Mouse (Mus musculus) neural tube, embryonic 14.5 days (tissue): ENCODE data around the gene Sat2. TPM values are rescaled to one million over a fixed set of nuclear protein-coding genes. Genes with fewer than 3 reads are reported as not detected.

Experiments
- ATAC-seq: fragments of 200-750 bp; cut with Nextera tagmentation; 2 replicates; pipeline ENCODE4 v1.8.0; 2017; ENCODE audit warnings: low read depth, mild to moderate bottlenecking, moderate TSS enrichment, moderate library complexity
- H3K27ac ChIP-seq: fragments of 300-500 bp; sonication (generic); 2 replicates; pipeline ENCODE4 v1.5.1; 2014; ENCODE audit warnings: low read depth, mild to moderate bottlenecking, control low read depth, low read length, moderate library complexity, mixed read lengths
- H3K27me3 ChIP-seq: fragments of 300-500 bp; sonication (generic); 2 replicates; pipeline ENCODE4 v1.6.1; 2014; ENCODE audit warnings: low read length; ENCODE audit not compliant: control insufficient read depth, insufficient read depth
- H3K36me3 ChIP-seq: fragments of 300-500 bp; sonication (generic); 2 replicates; pipeline ENCODE4 v1.6.1; 2014; ENCODE audit warnings: low read length, mixed read lengths; ENCODE audit not compliant: control insufficient read depth, insufficient read depth
- H3K4me1 ChIP-seq: fragments of 300-500 bp; sonication (generic); 2 replicates; pipeline ENCODE4 v1.6.1; 2014; ENCODE audit warnings: low read length; ENCODE audit not compliant: control insufficient read depth, insufficient read depth
- H3K4me2 ChIP-seq: fragments of 300-500 bp; sonication (generic); 2 replicates; pipeline ENCODE4 v1.6.1; 2014; ENCODE audit warnings: mild to moderate bottlenecking, low read depth, low read length, control low read depth
- H3K4me3 ChIP-seq: fragments of 300-500 bp; sonication (generic); 2 replicates; pipeline ENCODE4 v1.5.1; 2014; ENCODE audit warnings: low read depth, low read length, control low read depth, mixed read lengths
- H3K9ac ChIP-seq: fragments of 300-500 bp; sonication (generic); replicated peaks from 2 replicates; pipeline ENCODE4 v1.6.1; 2014; ENCODE audit warnings: low read depth, mild to moderate bottlenecking, control low read depth, low read length, mixed read lengths
- H3K9me3 ChIP-seq: fragments of 300-500 bp; sonication (generic); 2 replicates; pipeline ENCODE4 v1.6.1; 2016; ENCODE audit warnings: low read length; ENCODE audit not compliant: control insufficient read depth
- WGBS: fragments of 180-500 bp; shearing (Covaris S2); extraction: QIAGEN DNeasy Blood & Tissue Kit; methylation state at CpG from one replicate; pipeline ENCODE4 v1.1.7; 2014; 5-methylcytosine and 5-hydroxymethylcytosine counted together
- polyA plus RNA-seq: library from polyadenylated mRNA; unstranded; fragments of >200 nt; fragmentation: Nextera tagmentation; extraction: Ambion mirVana; gene quantifications from 2 replicates; pipeline ENCODE4 v1.2.1, GENCODE M21; 2014

Sat2 gene
- polyA plus RNA-seq, 1 experiment from 2014 or later, result 25.1 TPM

DNA sequence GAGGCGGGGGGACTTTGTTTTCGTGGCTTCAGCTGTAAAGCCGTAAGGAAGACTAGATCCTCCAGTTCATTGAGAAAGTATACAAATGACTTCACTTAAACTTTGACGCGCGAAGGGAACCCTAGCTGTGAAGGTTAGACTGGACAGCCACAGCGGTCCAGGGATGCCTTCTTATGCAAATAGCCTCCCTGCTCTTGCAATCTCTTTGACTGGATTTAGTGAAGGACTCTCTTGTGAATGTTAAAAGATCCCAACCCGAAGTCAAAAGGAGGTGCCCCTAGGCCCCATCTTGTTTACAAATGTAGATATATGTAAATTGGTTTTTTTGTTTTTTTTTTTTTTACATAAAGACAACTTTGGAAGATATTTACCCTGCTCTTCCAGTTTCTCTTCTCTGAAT lies 40.0 kb upstream of the Sat2 start:
- Histone ChIP-seq H3K27ac (peak overlapping the region; percentile 91), H3K9ac (peak overlapping the region; percentile 69), H3K9me3 (no peaks in the 10 kb centered on the region), H3K4me3 (peak overlapping the region; percentile 73), H3K4me2 (peak overlapping the region; percentile 54), H3K27me3 (no peaks in the 10 kb centered on the region), H3K4me1 (peaks cover 28% of the 10 kb centered on the region), H3K36me3 (no peaks in the 10 kb centered on the region)
- WGBS, result under 1% methylated on average over 8 of the region's 8 CpGs
- ATAC-seq, result no peak

DNA sequence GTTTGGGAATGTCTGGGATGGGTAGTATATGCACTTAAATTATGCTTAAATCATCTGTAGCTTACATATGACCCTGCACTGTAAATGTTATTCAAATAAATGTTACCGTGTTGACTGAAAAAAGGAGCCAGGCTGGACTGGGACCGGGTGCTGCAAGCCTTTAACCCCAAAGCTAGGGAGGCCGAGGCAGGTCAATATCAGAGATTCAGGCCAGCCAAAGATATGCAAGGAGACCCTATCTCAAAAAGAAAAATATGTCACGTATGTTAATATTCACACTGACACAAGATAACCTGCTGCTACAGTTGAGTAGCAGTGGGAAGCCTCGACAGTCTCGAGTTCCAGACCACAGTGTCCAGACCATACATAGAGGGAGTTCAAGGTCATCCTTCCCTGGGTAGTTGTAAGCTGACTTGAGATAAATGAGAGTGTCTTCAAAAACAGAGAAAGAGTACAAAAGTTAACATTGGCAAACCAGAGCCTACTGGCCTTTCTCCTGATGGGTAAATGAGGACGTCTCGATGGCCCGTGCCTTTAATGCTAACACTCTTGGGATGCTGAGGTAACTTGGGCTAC lies 39.5 kb upstream of the Sat2 start:
- Histone ChIP-seq H3K9me3 (no peaks in the 10 kb centered on the region), H3K4me1 (peaks cover 23% of the 10 kb centered on the region), H3K36me3 (no peaks in the 10 kb centered on the region), H3K27ac (no peak overlapping the region), H3K27me3 (no peaks in the 10 kb centered on the region), H3K4me2 (peak overlapping the region; percentile 54), H3K4me3 (peak overlapping the region; percentile 73), H3K9ac (no peak overlapping the region)
- ATAC-seq, result no peak
- 56% methylated on average over 9 of the region's 9 CpGs for WGBS

DNA sequence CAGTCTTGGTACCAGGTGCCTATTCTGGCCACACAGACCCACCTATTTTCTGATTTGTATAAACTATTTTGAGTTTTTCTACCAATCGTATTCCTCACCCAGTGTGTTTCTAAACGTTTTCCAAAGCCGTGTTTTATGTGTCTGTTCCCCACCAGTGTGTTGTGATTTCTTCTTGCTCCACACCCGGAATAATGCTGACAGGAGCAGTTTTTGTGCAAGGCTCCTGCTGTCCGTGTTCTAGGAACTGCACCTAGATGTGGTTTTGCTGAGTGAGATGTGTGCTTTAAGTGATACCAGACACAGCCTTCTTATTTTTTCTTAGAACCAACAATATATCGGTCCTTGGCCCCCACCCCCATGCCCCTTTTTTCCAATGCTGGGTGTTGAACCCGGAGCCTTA lies 37.8 kb upstream of the Sat2 start:
- Histone ChIP-seq H3K27me3 (no peaks in the 10 kb centered on the region), H3K4me1 (peaks cover 9% of the 10 kb centered on the region; the same call in 1 of the 2 replicates), H3K27ac (no peak overlapping the region), H3K9me3 (no peaks in the 10 kb centered on the region), H3K9ac (no peak overlapping the region), H3K4me3 (no peak overlapping the region), H3K36me3 (peaks cover 12% of the 10 kb centered on the region), H3K4me2 (no peak overlapping the region)
- no peak for ATAC-seq
- 92% methylated on average over 7 of the region's 7 CpGs for WGBS

DNA sequence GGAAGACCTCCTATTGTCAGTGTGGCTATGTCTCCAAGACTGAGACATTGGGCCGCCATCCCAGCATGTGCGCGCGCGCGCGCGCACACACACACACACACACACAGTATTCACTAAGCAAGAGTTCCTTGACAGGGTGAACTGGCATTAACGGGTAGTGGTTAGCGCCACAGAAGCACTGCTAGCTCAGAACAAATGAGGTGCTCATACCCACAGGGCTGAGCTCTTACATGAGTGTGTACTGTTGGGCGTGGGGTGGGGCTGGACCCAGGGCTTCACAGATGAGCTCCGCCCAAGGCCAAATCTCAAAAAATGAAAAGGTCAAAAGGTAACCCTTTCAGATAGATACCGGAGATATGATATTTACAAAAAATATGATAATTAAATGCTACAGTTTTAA lies 36.9 kb upstream of the Sat2 start:
- Histone ChIP-seq H3K9me3 (no peaks in the 10 kb centered on the region), H3K36me3 (peaks cover 21% of the 10 kb centered on the region), H3K4me2 (no peak overlapping the region), H3K9ac (no peak overlapping the region), H3K27ac (no peak overlapping the region), H3K4me3 (no peak overlapping the region), H3K27me3 (no peaks in the 10 kb centered on the region), H3K4me1 (peaks cover 9% of the 10 kb centered on the region; the same call in 1 of the 2 replicates)
- 96% methylated on average over 13 of the region's 13 CpGs for WGBS
- ATAC-seq, result no peak

- no peak overlapping the region for H3K4me2 ChIP-seq
These were observed 36.0 kb upstream of the Sat2 start for GRCm38 (mm10) chr11:69585718-69586325.

DNA sequence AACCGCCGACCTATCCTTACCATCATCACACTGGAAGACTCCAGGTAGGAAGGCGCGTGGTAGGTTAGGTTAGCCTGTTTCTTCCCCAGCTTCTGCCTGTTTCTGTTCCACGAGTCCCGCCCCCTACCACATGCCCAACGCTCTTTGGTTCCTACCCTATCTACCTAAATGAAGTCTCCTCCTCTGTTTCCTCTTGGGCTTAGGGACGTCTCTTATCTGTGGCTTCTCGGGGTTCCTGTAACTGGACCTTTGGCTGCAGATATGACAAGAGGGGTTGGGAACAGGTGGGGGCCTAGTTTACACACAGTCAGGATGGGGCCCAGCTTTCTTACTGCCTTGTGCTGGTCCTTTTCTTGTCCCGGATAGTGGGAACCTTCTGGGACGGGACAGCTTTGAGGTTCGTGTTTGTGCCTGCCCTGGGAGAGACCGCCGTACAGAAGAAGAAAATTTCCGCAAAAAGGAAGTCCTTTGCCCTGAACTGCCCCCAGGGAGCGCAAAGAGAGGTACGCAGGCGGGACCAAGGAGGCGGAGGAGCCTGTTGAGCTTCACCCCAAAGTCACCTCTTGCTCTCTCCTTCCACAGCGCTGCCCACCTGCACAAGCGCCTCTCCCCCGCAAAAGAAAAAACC lies 32.5 kb upstream of the Sat2 start:
- Histone ChIP-seq H3K4me1 (no peaks in the 10 kb centered on the region), H3K27me3 (no peaks in the 10 kb centered on the region), H3K9ac (no peak overlapping the region), H3K9me3 (no peaks in the 10 kb centered on the region), H3K4me2 (no peak overlapping the region), H3K36me3 (peaks cover 31% of the 10 kb centered on the region), H3K27ac (no peak overlapping the region), H3K4me3 (no peak overlapping the region)
- 93% methylated on average over 22 of the region's 22 CpGs for WGBS
- ATAC-seq, result no peak

More at GRCm38 (mm10) chr11:69585718-69586325, 36.0 kb upstream of the Sat2 start:
- Histone ChIP-seq H3K4me1 (peaks cover 9% of the 10 kb centered on the region; the same call in 1 of the 2 replicates), H3K9ac (no peak overlapping the region), H3K27ac (no peak overlapping the region), H3K36me3 (peaks cover 27% of the 10 kb centered on the region), H3K27me3 (no peaks in the 10 kb centered on the region), H3K4me3 (no peak overlapping the region), H3K9me3 (no peaks in the 10 kb centered on the region)
- no peak for ATAC-seq
- WGBS, result 83% methylated on average over 7 of the region's 7 CpGs

DNA sequence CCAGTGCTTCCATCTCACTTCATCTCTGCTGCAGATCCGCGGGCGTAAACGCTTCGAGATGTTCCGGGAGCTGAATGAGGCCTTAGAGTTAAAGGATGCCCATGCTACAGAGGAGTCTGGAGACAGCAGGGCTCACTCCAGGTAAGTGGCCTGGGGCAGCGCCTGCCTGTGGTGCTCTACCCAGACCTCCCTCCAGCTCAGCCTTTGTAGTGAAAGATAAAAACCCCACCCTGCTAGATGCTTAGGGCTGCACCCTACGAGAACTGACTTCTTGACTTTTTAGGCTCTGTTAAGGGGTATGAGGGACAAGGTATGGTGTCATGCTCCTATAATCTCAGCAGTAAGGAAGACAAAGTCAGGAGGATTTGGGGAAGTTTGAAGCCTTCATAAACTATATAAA lies 31.2 kb upstream of the Sat2 start:
- WGBS, result 98% methylated on average over 8 of the region's 8 CpGs
- Histone ChIP-seq H3K4me1 (no peaks in the 10 kb centered on the region), H3K4me3 (no peak overlapping the region), H3K4me2 (no peak overlapping the region), H3K36me3 (peaks cover 31% of the 10 kb centered on the region), H3K27ac (no peak overlapping the region), H3K9me3 (no peaks in the 10 kb centered on the region), H3K9ac (no peak overlapping the region), H3K27me3 (no peaks in the 10 kb centered on the region)
- ATAC-seq, result no peak

GRCm38 (mm10) chr11:69591424-69591823 lies 30.4 kb upstream of the Sat2 start:
- Histone ChIP-seq H3K4me1 (no peaks in the 10 kb centered on the region), H3K9ac (no peak overlapping the region), H3K27ac (no peak overlapping the region), H3K4me2 (no peak overlapping the region), H3K9me3 (no peaks in the 10 kb centered on the region), H3K27me3 (no peaks in the 10 kb centered on the region), H3K4me3 (no peak overlapping the region), H3K36me3 (peaks cover 31% of the 10 kb centered on the region)
- no peak for ATAC-seq
- WGBS, result 88% methylated on average over 3 of the region's 3 CpGs

DNA sequence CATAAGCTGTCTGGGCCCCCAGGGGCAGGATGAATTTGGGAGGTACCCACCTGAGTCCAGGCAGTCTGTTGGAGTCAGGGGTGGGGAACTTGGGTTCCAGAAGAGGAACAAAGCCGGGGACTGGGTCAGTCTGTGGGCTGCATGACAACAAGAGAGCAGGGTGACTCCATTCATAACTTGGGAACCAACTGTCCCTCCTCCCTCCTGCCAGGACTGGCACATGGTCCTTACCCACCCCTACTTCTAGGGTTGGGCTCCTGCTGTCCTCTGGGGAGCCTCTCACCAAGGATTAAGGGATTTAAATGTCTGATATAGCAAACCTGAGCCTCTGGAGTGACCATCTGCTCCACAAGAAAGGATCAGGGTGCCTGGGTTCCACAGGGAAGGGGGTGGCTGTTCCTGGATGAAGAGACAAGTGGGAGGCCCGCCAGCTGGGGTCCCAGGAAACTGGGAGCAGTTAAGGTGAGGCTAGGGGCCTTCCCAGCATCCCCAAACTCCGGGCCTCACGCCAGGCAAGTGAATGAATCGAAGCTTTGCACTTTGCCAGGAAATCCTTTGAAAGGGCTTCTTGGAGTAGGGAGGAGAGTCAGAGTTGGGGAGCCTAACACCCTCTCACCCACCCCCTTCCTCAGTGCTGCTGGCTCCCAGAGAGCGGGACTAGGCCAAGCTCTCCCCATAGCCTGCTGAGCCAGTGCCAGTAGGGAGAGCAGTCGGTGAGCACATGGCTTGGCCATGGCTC lies 29.8 kb upstream of the Sat2 start:
- Histone ChIP-seq H3K4me3 (no peak overlapping the region), H3K4me1 (no peaks in the 10 kb centered on the region), H3K9me3 (no peaks in the 10 kb centered on the region), H3K27ac (no peak overlapping the region), H3K4me2 (no peak overlapping the region), H3K9ac (no peak overlapping the region), H3K27me3 (no peaks in the 10 kb centered on the region), H3K36me3 (peaks cover 31% of the 10 kb centered on the region)
- 83% methylated on average over 7 of the region's 7 CpGs for WGBS
- ATAC-seq, result peak; percentile 54; the same call in 1 of the 2 replicates
